Mouse (Mus musculus): Measurements from ENCODE around the gene Cbx7. TPM values are rescaled to one million over a fixed set of nuclear protein-coding genes. Genes with fewer than 3 reads are reported as not detected.

Cbx7 gene
- total and polyA plus RNA-seq, 3 experiments = 2.9 to 11.1 TPM; not detected in 1

GRCm38 (mm10) chr15:79880477-79880876 is 90.4 kb downstream of the Cbx7 start:
- DNase-seq (ENCODE audit: low read depth, low spot score) = no peak
- Histone ChIP-seq H3K27me3 (ENCODE audit: control insufficient read depth in 1 of 2, insufficient read depth in 2 of 2, low read length in 2 of 2) (no peaks in the 10 kb centered on the region), H3K4me3 (ENCODE audit: control insufficient read depth in 1 of 2, insufficient read depth in 1 of 2, low read depth in 2 of 2, low read length in 2 of 2) (no peak overlapping the region), H3K4me1 (ENCODE audit: control insufficient read depth in 1 of 2, insufficient read depth in 2 of 2, low read length in 2 of 2) (peaks cover 3 to 13% of the 10 kb centered on the region in 2 experiments; a peak in 3 of 4 replicates), H3K79me2 (ENCODE audit: control insufficient read depth, insufficient read depth, low read length, poor library complexity) (no peaks in the 10 kb centered on the region; the same call in 1 of the 2 replicates), H3K27ac (ENCODE audit: control insufficient read depth, low read depth, low read length) (no peak overlapping the region), H3K9ac (ENCODE audit: control insufficient read depth, low read depth, low read length, poor library complexity, severe bottlenecking) (no peak overlapping the region), H3K9me3 (replicated peaks; ENCODE audit: insufficient read depth, low read length) (no peaks in the 10 kb centered on the region), H3K36me3 (ENCODE audit: control insufficient read depth in 1 of 2, insufficient read depth in 2 of 2, low read length in 2 of 2) (peaks cover 0 to 7% of the 10 kb centered on the region in 2 experiments; a peak in 1 of 4 replicates)
- TF ChIP-seq TCF12 (IDR thresholded peaks at IDR 0.05; ENCODE audit: low read depth, low read length) (no peak), RAD21 (IDR thresholded peaks at IDR 0.05; ENCODE audit: low read depth, low read length) (no peak), USF1 (IDR thresholded peaks at IDR 0.05; ENCODE audit: low read depth, low read length) (no peak)

GRCm38 (mm10) chr15:79879319-79879718 is 91.6 kb downstream of the Cbx7 start:
- Histone ChIP-seq H3K4me1 (ENCODE audit: control insufficient read depth in 1 of 2, insufficient read depth in 2 of 2, low read length in 2 of 2) (peaks cover 4 to 21% of the 10 kb centered on the region in 2 experiments), H3K9ac (ENCODE audit: control insufficient read depth, low read depth, low read length, poor library complexity, severe bottlenecking) (peak overlapping the region; percentile 69), H3K4me3 (ENCODE audit: control insufficient read depth in 1 of 2, insufficient read depth in 1 of 2, low read depth in 2 of 2, low read length in 2 of 2) (peak overlapping the region; percentile 48 to 59), H3K27me3 (ENCODE audit: control insufficient read depth in 1 of 2, insufficient read depth in 2 of 2, low read length in 2 of 2) (no peaks in the 10 kb centered on the region), H3K79me2 (ENCODE audit: control insufficient read depth, insufficient read depth, low read length, poor library complexity) (no peaks in the 10 kb centered on the region; the same call in 1 of the 2 replicates), H3K27ac (ENCODE audit: control insufficient read depth, low read depth, low read length) (peak overlapping the region; percentile 93), H3K9me3 (replicated peaks; ENCODE audit: insufficient read depth, low read length) (no peaks in the 10 kb centered on the region), H3K36me3 (ENCODE audit: control insufficient read depth in 1 of 2, insufficient read depth in 2 of 2, low read length in 2 of 2) (peaks cover 0 to 9% of the 10 kb centered on the region in 2 experiments; a peak in 2 of 4 replicates)
- DNase-seq (ENCODE audit: low read depth, low spot score) = peak; percentile 94
- TF ChIP-seq E2F4 (IDR thresholded peaks at IDR 0.05; ENCODE audit: borderline replicate concordance, low read depth, low read length) = no peak
- peak; percentile 59; the same call in 1 of the 2 replicates for TF ChIP-seq RCOR1 (IDR thresholded peaks at IDR 0.05; ENCODE audit: low read depth, low read length)
- no peak for TF ChIP-seq POLR2AphosphoS5 (IDR thresholded peaks at IDR 0.05; ENCODE audit: borderline replicate concordance, low read depth, low read length)
- no peak for TF ChIP-seq KAT2A (conservative IDR thresholded peaks at IDR 0.05; ENCODE audit: low read depth, low read length)
- TF ChIP-seq TAL1 (IDR thresholded peaks at IDR 0.05; ENCODE audit: low read length) = peak; percentile 54
- no peak for TF ChIP-seq ZKSCAN1 (IDR thresholded peaks at IDR 0.05; ENCODE audit: low read depth, low read length)
- no peak for TF ChIP-seq JUND (IDR thresholded peaks at IDR 0.05; ENCODE audit: low read depth, low read length)
- peak; percentile 33 for TF ChIP-seq ELF1 (IDR thresholded peaks at IDR 0.05; ENCODE audit: low read depth, low read length)
- TF ChIP-seq HCFC1 (IDR thresholded peaks at IDR 0.05; ENCODE audit: low read depth, low read length) = no peak; the same call in 1 of the 2 replicates
- TF ChIP-seq USF1 (IDR thresholded peaks at IDR 0.05; ENCODE audit: low read depth, low read length) = peak; percentile 72
- peak; percentile 82 for TF ChIP-seq SIN3A (IDR thresholded peaks at IDR 0.05; ENCODE audit: low read length)
- peak; percentile 62; the same call in 1 of the 2 replicates for TF ChIP-seq MEF2A (IDR thresholded peaks at IDR 0.05; ENCODE audit: extremely low read depth, insufficient replicate concordance, low read depth, low read length, poor library complexity, severe bottlenecking)
- TF ChIP-seq MYC (IDR thresholded peaks at IDR 0.05; ENCODE audit: low read depth, low read length) = peak; percentile 75
- no peak for TF ChIP-seq POLR2AphosphoS2 (IDR thresholded peaks at IDR 0.05; ENCODE audit: low read length)
- TF ChIP-seq POLR2A (IDR thresholded peaks at IDR 0.05; ENCODE audit: control insufficient read depth in 1 of 2, insufficient read depth in 1 of 2, low read depth in 1 of 2, low read length in 2 of 2, poor library complexity in 1 of 2) = peak in 1 of 2 experiments; percentile 14; a peak in 1 of 4 replicates
- TF ChIP-seq MAZ (IDR thresholded peaks at IDR 0.05; ENCODE audit: low read depth, low read length) = no peak
- TF ChIP-seq GABPA (IDR thresholded peaks at IDR 0.05; ENCODE audit: low read depth, low read length) = no peak
- no peak for TF ChIP-seq CTCF (IDR thresholded peaks at IDR 0.05 in 2 of 3, conservative IDR thresholded peaks at IDR 0.05 in 1 of 3; ENCODE audit: control insufficient read depth in 1 of 3, insufficient read depth in 1 of 3, low read depth in 2 of 3, low read length in 3 of 3, poor library complexity in 1 of 3, severe bottlenecking in 1 of 3)
- no peak; the same call in 1 of the 2 replicates for TF ChIP-seq ZMIZ1 (IDR thresholded peaks at IDR 0.05; ENCODE audit: low read depth, low read length)
- TF ChIP-seq ETS1 (IDR thresholded peaks at IDR 0.05; ENCODE audit: low read depth, low read length) = peak; percentile 90
- no peak for TF ChIP-seq CHD1 (IDR thresholded peaks at IDR 0.05; ENCODE audit: low read depth, low read length)
- peak; percentile 97 for TF ChIP-seq BHLHE40 (IDR thresholded peaks at IDR 0.05; ENCODE audit: borderline replicate concordance, low read depth, low read length)
- no peak for TF ChIP-seq MAFK (IDR thresholded peaks at IDR 0.05; ENCODE audit: borderline replicate concordance, low read depth, low read length)
- no peak for TF ChIP-seq CHD2 (IDR thresholded peaks at IDR 0.05; ENCODE audit: low read length)
- TF ChIP-seq NELFE (IDR thresholded peaks at IDR 0.05; ENCODE audit: low read depth, low read length) = peak; percentile 10; the same call in 1 of the 2 replicates
- peak; percentile 59; the same call in 1 of the 2 replicates for TF ChIP-seq MAX (IDR thresholded peaks at IDR 0.05; ENCODE audit: low read length)
- no peak for TF ChIP-seq RAD21 (IDR thresholded peaks at IDR 0.05; ENCODE audit: low read depth, low read length)
- no peak for TF ChIP-seq MYB (IDR thresholded peaks at IDR 0.05; ENCODE audit: low read depth, low read length)
- TF ChIP-seq USF2 (IDR thresholded peaks at IDR 0.05; ENCODE audit: borderline replicate concordance in 1 of 2, insufficient read depth in 1 of 2, low read depth in 1 of 2, low read length in 2 of 2) = no peak
- peak; percentile 41; the same call in 1 of the 2 replicates for TF ChIP-seq GATA1 (IDR thresholded peaks at IDR 0.05; ENCODE audit: low read depth, low read length)

Measured in MEL (cell line).